Mouse (Mus musculus) adrenal gland, postnatal 10 days (tissue): ENCODE measurements around the gene Mnx1. TPM values are rescaled to one million over a fixed set of nuclear protein-coding genes. Genes with fewer than 3 reads are reported as not detected.

Experiments used
- DNase-seq: peaks from one replicate; pipeline ENCODE4 v3.0.0; 2021; ENCODE audit warnings: mixed read lengths
- long read RNA-seq, 2 experiments: library from polyadenylated mRNA; stranded (forward); transcript quantifications; one replicate each; pipeline ENCODE4 v2.0.0; 2021
- total RNA-seq, 2 experiments: library from RNA; stranded (reverse); gene quantifications; 2 replicates each; pipeline ENCODE4 v1.2.3; 2021

Gene Mnx1
- total RNA-seq = not detected
- long read RNA-seq, experiment 1 = 0 reads
- long read RNA-seq, experiment 2 = 0 reads

DNA sequence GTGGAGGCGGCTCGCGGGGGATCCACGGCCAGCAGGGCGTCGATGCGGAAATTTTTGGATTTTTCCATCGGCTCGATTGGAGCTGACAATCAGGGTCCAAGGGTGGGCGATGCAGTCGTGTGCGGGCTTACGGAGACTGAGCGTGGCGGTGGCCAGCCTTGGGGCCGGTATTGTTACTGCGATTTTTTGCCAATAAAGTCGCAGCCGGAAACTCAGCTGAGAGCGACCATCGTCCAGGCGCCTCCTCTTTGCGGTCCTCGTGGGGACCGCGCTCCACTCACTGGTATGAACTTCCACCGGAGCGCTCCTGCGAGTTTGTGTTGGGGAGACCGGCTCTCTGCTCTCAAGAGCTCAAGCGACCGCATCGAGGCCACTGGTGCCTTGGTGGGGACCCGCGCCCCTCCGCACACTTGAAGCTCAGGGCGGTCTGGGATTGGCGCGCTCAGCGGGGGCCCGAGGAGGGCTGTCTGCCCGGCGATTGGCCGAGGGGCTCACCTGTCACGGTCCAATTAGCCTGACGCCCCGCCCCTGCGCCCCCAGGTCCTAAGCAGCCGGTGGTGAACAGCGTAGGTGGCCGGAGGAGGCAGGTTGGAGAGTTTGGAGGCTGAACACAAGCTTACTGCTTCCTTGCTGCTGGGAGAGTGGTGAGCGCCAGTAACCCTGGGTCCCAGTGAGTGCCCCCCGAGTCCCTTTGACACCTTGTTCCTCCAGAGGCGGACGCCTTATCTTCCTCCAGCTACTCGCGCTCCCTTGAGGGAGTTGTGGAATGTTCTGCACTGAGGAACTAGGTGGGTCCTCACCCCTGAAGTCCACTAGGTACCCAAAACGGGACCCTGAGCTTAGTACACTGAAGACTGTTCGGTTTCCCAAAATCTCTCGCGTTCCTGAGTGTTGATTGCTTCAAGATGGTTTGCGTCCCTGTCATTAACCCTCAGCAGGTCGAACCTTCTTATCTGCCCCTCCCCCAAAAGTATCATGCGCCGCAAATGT, at the start of gene Mnx1:
Mnx1 (minus strand) TSS at position 263 of the 990 bp plus-strand sequence.
- no peak for DNase-seq

DNA sequence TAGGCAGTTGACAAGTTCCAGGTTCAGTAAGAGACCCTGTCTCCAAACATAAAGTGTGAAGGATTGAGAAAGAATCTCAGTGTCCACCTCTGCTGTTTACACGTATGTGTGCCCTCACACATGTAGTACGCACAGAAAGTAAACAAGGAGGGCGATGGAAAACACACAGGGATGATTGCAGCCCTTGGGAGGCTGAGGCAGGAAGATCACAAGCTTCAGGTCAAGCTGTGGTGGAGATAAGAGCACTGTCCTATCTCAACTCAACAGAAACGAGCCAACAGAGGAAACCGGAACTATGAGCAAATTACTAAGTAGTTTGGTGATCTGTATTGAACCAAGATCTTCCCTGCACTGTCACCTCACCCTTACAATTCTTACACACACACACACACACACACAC, 38.2 kb upstream of the Mnx1 start:
- no peak for DNase-seq

DNA sequence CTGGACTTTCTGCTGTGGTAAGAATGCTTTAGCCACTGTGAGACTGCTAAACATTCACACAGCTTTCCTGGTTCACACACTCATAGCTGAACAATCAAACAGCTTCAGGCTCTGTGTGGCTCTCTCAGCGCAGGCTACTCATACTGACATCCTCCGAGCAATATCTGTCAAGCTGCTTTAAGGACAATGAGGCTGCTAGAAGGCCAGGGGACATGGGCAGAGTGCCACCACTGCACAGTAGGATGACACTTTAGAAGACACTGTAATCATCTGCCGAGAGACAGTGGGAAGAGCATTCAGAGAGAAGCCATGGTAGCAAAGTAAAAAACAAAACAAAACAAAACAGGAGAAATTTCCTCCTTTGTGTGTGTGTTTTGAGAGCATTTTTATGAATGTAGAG, 37.6 kb upstream of the Mnx1 start:
- peak; percentile 23 for DNase-seq

DNA sequence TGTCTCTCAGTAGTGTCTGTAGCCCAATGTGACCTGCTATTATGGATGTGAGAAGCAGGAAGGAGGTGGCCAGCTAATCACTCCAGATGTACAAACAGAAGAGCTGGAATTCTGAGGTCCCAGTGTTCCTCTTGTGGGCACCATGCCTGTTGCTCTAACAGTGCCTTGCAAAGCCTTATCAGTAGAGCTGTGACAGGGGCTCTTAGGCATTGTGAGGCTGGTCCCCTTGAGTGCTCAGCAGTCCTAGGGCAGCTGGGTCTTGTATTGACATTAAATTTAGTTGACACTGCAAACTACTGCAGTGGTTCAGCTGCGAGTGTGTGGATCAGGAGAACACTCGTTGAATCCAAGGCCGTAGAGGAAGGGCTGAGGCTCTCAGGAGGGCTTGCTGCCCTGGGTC, 28.7 kb upstream of the Mnx1 start:
- DNase-seq = no peak

DNA sequence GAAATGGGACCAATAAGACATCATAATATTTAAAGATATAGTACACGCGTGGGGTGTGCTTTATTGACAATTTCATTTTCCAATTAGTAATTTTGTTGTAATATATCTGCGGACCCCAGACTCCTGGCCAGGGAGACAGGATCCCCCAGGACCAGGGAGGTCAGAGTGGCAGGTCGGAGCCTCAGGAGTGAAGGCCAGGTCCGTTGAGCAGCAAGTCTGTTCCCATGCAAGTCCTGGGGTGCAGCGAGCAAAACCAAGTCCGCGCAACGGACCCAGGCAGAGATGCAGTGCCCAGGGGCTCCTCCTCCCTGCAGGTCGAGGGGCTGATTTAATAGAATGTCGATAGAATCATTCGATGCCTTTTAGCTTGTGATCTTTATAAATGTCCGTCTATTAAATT, 9.1 kb upstream of the Mnx1 start:
- no peak for DNase-seq

DNA sequence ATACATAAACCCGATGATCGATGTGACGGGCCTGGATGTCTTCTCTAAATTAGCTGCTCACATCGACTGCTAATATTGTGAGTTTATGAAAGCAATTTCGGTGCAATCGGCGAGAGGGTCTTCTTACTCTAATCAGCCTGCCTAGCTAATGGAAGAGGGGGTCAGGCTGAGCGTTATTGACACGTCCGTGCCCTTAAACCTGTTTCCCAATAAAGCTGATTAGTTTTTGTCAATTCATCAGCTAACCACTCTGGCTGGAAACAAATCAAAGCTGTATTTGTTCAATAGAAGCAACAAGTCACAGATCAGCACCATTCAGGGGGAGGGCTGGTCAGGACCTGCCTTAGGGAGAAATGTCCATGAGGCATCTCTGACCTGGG, 7.7 kb upstream of the Mnx1 start:
- no peak for DNase-seq

DNA sequence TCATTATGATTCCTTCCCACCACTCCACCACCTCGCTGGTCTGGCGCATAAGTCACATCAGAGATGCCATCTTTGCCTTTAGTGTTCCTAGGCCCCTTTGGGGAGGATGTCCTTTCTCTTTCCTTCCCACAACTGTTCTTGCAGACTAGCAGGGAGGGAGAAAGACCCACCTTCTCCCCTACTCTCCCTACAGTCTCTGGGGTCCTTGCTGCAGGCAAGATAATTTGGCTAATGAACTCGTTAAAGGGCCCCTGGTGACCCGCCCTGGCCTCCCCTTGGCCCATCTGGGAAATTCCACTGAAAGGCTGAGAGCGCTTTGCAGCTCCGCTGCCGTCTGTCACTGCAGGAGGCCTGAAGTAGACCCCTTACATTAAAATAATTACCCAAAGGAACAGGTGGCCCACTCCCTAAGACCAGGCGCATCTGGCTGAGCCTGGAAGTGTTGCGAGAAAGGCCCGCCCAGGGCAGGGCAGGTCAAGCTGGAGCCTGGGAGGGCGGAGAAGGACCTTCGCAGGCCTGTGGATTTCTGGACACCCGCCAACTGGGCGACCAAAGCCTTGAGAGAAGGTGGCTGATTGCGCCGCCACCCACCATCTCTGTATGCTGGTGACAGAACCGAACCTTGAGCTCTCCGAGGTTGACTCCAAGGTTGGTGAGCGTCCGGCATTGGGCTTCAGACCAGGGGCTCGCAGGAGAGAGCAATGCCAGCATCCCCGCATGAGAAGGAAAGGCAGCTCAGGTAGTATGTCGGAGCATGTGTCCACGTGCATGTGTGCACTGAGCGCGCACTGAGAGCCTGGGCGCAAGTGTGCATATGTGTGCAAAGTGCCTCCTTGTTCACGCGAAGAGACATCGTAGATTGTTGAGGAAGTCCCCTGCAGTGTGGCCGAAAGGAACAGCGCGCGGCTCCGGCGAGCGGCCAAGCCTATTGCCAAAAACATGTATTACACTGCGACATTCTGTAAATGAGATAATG, 7.0 kb upstream of the Mnx1 start:
- peak; percentile 73 for DNase-seq

DNA sequence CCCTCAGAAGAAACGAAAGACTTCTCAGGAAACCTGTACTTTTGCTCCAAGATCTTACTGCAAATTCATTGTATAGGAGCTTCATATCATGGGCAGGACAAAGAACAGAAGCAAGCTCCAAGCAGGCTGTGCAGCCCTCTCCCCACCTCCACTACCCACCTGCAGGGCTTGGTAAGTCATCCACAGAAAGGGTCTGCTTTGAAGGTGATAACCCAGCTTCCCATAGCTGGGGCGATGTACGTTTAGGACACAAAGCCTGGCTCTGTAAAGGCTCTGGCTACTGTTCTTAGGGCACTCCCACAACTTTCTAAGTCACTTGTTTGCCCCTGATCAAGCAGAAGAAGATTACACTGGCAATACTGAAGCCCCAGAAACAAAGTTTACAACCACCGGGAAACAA, 5.5 kb upstream of the Mnx1 start:
- DNase-seq = no peak

DNA sequence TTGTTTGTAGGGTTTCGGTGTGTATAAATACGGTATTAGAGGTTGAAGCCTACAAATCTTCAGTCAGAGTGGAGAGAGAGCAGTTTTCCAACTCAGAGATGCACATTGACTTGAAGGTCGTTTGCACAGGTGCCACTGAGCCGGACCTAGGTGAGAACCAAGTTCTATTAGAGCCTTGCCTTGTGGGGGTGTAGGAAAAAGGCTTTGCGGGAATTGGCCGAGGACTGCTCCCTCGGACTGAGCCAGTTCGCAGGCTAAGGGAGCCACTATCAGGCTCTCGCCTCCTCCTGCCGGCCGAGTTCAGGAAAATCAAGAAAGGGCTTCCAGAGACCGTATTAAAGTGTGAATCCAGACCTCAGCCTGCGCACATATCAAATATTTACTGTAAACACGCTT, 926 bp upstream of the Mnx1 start:
- DNase-seq = peak; percentile 54

DNA sequence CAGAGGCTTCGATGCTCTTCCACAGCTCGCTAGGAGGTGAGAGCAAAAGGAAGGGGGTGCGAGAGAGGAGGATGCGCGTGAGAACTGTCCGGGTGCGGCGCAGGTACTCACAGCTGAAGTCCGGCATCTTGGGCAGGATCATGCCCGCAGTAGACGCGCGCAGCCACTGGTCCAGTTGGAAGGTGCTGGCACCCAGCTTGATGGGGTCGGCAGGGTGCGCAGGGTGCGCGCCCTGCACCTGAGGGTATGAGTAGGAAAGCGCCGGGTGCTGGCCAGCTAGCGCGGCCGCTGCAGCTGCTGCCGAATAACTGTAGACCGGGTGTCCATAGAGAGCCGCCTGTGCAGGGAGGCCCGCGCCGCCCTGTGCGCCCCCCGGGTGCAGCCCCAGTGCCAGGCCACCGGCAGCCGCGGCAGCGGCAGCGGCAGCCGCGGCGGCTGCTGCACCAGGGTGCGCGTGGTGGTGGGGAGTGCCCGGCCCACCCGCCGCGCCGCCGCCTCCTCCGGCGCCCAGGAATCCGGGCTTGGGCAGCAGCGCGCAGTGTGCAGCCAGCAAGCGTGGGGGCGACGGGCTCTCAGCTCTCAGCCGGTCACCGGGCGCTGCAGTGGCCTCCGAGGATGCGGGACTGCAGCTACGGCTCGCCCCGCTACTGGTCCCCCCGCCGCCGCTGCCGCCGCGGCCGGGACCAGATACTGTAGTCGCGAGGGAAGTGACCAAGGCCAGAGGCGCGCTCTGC, 629 bp downstream of the Mnx1 start:
- DNase-seq = peak; percentile 29

DNA sequence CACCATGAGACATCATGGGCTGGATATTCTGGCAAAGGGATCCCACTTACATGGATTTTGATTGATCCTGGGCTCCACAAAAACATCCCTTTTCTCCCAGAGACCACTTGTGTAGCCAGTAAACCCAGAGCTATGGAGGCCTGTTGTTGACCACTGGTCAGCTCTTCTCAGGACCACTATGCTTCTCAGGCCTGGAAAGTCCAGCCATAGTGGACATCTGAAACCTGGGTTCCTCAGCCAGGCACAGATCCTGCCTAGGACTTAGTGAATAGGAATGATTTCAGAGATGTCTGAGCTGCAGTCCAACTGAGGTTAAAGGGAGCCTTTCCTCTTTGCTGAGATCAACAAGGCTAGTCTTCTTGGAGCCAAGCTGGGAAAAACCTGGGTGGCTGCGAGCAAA, 2.2 kb downstream of the Mnx1 start:
- no peak for DNase-seq

DNA sequence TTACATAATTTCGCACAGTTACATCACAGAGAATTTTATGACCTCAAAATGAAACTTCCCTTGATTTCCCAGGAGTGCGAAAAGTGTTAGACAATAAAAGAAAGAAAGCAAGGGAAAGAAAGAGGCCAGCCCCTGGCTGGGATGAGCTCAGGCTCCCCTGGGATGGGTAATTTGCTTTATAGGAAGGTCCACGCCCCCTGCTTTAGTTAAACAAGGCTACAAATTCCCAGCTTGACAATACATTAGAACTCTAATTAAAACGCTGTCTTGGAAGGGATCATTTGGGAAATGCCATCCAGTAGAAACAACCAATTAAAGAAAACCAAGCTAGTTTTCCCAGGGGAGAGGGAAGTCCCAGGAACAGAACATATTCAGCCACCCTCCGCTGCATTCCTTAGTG, 2.7 kb downstream of the Mnx1 start:
- DNase-seq = no peak

DNA sequence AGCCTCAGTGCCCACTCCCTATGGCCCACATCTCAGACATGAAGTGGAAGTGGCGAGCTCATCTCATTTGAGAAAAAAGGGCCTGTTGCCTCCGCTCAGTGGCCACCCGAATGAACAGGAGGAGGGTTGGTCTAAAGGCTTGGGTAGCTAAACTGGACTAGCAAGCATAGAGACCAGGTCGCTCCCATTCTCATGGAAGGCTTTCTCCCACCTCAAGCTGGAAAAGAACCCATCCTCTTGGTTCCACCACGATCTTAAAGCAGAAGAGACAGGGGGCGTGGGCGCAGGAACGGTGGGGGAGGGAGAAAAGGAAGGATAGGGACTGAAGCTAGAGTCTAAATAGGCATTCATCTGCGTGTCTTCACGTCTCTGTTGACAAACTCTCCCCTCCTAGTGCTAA, 3.2 kb downstream of the Mnx1 start:
- no peak for DNase-seq

DNA sequence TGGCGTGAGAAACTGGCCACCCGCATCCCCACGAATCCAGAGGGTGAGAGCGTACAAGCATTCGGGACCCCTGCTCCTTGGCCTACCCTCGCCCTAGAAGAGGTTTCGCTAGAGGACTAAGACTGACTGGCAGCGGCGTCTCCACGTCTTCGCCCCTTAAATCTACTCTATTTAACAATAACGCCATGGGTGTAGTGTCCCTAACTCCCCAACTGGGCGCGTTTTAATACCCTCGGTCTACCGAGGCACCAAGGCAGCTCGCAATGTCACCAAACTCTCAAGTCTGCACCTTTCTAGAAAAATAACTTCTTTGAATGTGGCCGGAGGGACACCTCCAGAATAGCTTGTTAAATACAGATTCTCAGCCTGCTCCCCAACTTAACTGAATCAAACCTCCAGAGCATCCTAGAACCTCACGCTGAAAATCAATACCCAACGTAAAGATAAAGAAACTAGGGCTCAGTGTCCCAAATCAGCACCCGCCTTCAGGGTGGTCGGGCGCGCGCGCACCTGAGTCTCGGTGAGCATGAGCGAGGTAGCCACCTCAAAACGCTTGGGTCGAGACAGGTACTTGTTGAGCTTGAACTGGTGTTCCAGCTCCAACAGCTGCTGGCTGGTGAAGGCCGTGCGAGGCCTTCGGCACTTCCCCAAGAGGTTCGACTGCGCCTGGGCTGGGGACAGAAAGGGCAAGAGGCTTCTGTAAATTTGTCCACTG, 3.9 kb downstream of the Mnx1 start:
- no peak for DNase-seq

DNA sequence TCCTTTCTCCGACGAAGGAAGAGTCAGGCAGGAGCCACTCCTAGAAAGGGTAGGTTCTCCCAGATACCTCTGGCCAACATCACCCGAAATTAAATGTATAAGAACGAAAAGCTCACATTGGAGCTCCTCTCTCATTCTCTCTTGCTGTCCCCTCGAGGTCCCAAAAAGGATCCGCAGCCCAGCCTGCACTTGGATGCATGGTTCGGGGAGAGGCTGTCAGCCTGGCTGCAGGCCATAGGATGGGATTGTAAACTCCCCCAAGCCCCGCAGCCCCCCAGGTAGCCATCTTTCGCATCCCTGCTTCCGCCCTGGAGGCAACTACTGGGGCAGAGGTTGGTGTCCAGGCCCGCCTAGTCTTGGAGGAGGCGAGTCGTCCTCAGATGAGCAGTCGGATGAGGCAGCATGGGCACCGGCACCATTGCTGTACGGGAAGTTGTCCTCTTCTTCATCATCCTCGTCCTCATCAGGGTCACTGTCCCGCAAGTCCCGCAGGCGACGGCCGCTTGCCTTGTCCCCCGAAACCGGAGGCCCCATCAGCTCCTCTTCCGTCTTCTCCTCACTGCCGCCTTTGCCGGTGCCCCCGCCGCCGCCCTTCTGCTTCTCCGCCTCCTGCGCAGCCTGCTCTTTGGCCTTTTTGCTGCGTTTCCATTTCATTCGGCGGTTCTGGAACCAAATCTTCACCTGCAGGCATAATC, 4.6 kb downstream of the Mnx1 start:
- DNase-seq = no peak

DNA sequence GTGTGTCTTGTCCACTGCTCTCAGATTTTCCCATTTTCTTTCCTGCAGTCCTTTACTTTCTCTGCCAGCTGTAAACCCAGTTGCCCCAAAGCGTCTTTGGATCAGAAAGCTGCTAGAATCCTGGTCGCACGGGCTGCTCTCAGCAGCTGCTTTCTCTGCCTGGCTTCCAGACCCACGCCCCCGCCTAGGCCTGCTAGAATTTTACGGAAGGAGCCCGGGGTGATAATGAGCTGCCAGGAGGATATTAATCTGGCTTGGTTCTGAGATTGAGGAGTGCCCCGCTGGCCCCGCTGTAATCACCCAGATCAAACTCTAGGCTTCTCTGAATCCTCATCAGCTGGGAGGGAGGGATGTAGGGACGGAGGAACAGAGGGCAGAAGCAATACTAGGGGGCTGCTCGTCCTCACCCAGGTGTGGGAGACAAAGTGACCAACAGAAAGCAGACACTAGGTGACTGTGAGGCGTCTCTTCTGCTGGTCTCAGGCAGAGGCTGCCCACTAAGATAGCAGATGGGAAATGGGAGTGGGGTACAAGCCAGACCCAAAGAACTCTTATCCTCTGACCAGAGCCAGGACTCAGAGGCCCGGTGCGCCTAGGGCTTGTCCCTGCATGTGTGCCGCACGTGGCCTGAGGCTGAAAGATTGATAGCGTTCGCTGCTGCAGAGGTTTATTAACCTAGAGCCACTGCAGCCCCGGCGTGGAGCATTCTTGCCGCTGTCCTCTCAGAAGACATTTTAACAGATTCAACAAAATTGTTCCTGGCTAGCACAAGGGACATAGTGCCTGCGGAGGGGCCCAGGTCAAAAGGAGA, 6.2 kb downstream of the Mnx1 start:
- DNase-seq = no peak

DNA sequence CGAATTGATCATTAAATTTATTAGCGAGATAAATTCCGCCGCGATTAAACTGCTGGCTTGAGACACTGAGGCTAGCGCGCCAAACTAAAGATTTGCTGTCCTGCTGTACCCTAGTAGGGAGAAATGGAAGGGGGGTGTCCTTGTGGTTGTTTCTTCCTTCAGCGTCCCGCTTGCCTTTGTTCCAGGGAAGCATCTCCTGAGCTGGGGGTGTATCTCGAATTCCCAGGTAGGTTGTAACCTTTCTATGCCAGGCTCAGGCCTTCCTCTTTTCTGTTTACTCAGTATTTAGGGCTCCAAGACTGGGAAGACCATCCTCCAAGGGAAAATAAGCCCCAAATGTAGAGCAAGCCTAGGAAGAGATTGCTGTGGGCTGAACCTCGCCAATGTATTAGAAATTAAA, 6.9 kb downstream of the Mnx1 start:
- DNase-seq = no peak

DNA sequence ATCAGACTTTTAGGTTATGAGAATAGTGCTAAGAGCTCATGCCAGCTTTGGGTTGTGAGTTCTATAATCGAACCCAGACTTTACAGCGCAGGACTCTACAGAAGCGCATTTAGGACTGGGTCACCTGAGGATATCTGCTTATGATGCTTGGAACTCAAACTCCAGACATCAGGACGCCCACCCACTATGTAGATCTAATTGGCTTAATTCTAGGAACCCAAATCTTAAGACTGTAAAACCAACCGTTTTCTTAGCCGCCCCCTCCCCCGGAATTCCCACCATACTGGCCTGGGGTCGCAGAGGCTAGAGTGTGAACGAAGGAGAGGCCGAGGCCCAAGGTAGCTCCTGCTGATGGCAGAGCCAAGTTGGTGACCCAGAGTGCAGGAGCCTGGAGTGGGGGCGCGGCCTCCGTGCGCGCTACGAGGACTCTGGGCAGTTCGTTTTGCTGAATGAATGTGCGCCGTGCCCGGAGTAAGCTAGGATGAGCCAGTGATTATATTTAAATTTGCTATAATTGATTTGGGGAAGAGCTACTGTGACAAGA, 7.3 kb downstream of the Mnx1 start:
- DNase-seq = no peak

DNA sequence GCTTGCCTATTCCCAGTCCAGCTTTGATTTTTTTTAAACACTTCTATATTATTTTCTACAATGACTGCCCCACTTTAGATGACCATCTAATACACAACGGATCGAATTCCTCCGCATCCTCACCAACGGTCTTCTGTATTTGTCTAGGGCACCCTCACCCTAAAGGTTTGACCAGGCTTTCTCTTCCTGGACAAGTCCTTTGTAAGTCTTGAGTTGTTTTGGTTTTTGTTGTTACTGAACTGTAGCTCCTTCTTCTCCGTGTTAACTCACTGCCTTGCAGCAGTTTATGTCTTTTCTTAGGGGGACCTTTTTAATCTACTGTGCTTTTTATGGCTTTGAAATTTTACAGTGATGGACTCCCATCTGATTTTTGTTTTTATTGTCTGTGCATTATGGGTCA, 8.0 kb downstream of the Mnx1 start:
- DNase-seq = no peak

DNA sequence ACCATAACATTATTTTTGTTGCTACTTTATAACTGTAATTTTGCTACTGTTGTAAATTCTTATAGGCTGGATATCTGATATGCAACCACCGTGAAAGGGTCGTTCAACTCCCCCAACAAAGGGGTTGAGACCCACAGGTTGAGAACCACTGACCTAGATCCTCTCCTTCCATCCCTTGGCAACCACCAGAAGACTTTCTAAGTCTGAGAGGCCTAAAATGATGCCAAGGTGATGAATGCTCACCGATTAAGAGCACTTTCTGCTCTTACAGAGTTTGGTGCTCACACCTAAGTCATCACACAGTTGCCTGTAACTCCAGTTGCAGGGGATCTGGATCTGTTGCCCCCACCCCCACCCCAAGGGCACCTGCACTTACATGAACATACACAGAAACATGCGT, 8.8 kb downstream of the Mnx1 start:
- no peak for DNase-seq
